Mouse (Mus musculus) gastrocnemius, postnatal 14 days (tissue): ENCODE measurements around the gene Git2. TPM values are rescaled to one million over a fixed set of nuclear protein-coding genes. Genes with fewer than 3 reads are reported as not detected.

ENCODE experiments used
- DNase-seq: peaks from one replicate; pipeline ENCODE4 v3.0.0; 2021; ENCODE audit warnings: mixed read lengths
- intact Hi-C: fragments of 180-260 bp; cut with DNase I; formaldehyde crosslinking; loops from one replicate; pipeline ENCODE4 v1.15.1; 2025; ENCODE audit warnings: low total_unique reads
- total RNA-seq, 2 experiments: library from RNA; stranded (reverse); gene quantifications; 2 replicates each; pipeline ENCODE4 v1.2.3; 2021

The Git2 gene
- total RNA-seq, 2 experiments from 2014 or later, result 19.8 to 25.8 TPM

DNA sequence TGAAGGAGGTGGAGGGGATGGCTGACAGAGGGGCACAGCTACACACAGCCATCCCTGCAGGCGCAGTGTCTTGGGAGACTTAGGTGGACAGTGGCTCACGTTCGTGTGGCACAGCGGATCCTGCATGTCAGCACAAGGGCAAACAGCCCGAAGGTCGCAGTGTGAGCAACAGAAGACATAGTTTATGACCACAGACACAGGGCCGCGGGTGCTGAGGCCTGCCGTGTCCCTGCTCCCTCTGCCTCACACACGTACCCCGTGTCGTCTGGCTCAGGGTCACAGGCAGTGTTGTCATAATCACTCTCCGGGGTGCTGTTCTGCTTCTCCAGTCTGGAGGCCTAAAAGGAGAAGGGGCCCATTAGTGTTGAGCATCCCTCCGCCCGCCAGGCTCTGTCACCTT is 41.7 kb downstream of the Git2 start:
- intact Hi-C loops, result no loop called here
- DNase-seq, result no peak

DNA sequence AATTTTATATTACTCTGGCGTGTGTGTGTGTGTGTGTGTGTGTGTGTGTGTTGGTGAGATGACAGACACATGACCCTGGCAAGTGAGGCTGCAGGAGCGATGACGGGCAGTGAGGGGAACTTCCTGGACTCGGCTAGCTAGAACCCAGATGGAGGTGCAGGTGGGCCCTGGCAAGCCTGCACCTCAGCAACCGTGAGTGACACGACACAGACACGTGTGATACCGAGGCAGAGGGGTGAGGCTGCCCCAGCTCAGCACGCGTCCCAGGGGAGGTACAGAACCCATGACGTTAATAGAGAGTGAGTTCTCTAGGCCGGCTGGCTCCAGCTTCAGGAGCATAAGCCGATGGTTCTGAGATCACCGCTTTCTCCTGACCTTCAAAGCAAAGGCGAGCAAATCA is 43.3 kb downstream of the Git2 start:
- intact Hi-C loops, result no loop called here

GRCm38 (mm10) chr5:114731498-114731897 is 43.8 kb downstream of the Git2 start:
- intact Hi-C loops, result no loop called here
- DNase-seq, result no peak

More for the DNA sequence above, 43.3 kb downstream of the Git2 start:
- no peak for DNase-seq

GRCm38 (mm10) chr5:114730129-114730528 is 45.2 kb downstream of the Git2 start:
- no peak for DNase-seq
- intact Hi-C loops, result no loop called here

GRCm38 (mm10) chr5:114728160-114728559 is 47.2 kb downstream of the Git2 start:
- intact Hi-C loops, result no loop called here
- peak; percentile 61 for DNase-seq

DNA sequence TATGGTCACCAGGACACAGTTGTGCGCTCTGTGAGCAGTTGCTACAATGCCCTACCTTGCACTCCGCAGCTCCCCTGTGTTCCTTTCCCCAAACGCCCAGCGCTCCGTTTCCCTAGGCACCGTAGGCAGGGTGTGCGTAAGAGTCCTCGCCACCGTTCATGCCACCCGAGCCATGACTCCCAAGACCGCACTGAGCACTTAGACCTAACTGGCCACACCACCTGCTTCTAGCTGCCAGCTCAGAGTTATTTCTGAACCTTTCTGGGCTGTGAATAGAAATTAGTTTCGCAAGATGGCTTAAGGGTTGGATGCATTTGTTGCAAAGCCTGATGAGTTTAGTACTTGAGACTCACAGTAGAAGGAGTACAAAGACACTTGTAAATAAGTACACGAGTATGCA is 52.5 kb downstream of the Git2 start:
- no peak for DNase-seq
- intact Hi-C loops, result no loop called here

- DNase-seq, result no peak
- intact Hi-C loops, result no loop called here
Measured at GRCm38 (mm10) chr5:114721969-114722368, 53.3 kb downstream of the Git2 start.

DNA sequence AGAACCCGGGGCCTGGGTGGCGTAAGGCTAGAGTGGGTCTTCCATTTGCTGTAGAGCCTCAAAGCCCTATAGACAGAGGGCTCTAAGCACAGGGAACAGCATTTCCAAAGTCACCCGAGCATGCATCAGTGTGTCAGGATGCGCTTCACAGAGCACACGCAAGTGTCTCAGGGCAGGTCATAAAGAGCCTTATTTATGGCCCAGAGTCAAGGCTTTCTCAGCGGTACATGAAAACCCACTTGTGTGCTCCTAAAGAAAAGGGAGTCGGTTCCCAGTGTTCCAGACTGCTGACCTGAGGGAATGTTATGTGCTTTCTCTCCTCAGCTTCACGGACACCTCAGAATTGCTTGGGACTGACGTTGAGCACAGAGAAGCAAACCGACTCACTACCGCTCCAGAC is 54.5 kb downstream of the Git2 start:
- DNase-seq, result no peak

DNA sequence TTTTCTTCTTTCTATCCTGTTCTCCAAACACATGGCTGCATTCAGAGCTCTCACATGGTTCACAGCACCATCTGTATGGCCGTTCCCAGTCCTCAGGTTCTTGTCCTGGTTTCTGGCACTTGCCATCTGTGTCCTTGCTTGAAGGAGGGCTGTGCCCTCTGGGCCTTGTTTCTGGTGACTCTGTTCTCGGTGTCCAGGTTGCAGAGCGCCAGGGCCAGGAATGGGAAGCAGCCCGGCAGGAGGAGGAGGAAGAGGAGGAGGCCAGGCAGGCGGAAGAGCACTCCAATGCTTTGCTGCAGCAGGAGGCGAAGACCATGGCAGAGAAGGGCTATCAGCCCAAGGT is 55.4 kb downstream of the Git2 start:
- DNase-seq, result no peak
- intact Hi-C loops, result no loop called here

More for the DNA sequence above, 54.5 kb downstream of the Git2 start:
- intact Hi-C loops, result no loop called here

DNA sequence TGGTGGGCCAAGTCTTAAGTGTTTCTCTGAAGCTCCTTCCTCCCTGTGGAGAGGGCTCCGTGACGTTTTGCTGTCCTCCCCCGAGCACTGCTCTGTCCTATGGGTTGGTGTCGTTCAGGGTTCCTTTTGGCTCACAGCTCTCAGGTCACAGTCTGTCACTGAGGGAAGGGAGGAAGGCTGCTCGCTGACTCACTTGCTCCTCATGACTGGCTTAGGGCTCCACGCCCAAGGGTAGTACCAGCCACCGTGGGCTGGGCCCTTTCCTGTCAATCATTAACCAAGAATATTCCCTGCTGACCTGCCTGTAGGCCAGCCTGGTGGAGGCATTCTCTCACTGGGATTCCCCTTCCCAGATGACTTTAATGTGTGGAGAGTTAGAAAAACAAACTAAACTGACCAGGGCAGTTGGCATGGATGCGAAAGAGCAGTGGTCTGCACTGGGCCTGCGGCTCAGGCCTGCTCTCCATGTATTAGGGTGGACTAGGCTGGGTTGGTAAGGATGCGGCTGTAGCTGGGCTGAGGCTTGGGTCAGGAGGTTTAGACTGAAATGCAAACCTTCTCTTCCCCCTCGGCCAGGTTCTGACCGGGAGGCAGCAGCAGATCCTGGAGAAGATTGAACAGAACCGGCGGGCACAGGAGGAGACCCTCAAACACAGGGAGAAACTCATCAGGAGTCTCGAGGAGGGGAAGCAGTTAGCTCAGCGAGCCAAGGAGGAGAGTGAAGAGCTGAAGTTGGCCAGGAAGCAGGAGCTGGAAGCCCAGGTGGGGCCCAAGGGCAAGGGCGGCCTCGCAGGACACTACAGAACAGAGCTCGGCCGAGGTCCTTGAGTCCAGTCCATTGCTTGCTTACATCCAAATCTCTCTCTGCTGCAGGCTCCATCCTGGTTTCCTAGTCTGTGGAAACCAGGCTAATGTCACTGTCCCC is 56.1 kb downstream of the Git2 start:
- no peak for DNase-seq
- intact Hi-C loops, result no loop called here

DNA sequence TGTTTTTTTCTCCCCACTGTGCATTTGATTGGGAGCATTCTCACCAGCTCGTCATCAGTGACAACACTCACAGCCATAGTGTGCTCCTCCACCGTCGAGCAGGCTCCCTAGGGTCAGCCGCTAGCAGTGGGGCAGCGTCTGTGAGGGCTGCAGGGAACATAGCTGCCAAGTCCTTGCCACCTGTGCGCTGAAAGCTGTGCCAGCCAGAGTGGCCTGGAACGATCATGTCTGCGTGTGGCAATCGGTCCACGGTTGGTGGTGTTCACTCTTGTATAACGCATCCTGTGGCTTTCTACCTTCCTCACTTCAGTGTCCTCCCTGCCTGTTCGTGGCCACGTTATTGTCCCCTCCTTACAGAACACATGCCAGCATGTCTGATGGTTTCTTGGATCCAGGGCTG is 56.8 kb downstream of the Git2 start:
- no peak for DNase-seq
- intact Hi-C loops, result no loop called here

DNA sequence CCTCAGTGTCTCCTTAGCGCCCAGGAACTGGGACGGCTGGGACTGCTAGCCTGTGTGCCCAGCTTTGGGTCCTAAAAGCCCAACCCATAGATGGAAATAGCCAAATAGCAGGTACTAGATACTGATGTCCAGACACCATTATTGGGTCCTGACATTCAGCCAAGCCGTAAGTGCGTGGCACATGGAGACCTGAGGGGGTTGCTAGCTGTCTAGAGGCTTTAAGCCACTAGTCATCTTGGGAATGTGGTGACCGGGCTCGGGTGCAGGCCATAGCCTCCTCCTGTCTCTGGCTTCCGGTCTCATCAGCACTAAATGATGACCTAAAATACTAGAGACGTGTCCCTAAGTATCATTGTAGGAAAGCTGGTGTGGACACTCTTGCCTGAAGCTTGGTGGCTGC is 57.4 kb downstream of the Git2 start:
- intact Hi-C loops, result no loop called here
- DNase-seq, result no peak

DNA sequence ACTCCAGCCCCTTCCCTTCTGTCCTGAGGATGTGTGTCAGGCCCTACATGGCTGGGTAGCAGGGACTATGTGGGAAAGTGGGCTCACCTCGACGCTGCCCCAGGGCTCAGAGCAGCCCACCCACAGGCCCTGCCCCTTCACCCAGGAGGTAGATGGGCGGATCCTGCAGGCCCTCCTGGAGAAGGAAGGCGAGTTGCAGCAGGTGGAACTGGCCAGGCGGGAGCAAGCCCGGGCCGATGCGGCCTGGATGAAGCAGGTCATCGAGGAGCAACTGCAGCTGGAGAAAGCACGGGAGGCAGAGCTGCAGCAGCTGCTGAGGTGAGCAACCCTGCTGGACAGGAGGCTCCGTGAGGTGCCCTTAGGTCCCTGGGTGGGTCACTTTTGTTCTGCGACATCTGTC is 58.0 kb downstream of the Git2 start:
- intact Hi-C loops, result no loop called here

DNA sequence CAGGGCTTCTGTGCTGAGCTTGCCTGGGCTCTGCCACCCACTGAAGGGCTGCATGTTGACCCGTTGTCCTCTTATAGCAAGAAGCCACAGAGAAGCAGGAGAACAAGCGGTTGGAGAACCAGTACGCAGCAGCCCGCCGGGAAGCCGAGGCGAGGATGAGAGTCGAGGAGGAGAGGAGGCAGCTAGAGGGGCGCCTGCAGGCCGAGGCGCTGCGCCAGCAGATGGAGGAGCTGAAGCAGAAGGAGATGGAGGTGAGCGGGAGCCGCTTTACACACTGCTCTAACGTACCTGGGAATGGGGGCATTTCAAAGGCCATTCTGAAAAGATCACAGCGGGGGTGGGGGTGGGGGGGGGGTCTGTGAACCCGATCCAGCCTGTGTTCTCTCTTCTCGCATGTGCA is 60.8 kb downstream of the Git2 start:
- intact Hi-C loops, result no loop called here
- no peak for DNase-seq

More for the DNA sequence above, 58.0 kb downstream of the Git2 start:
- DNase-seq, result no peak

DNA sequence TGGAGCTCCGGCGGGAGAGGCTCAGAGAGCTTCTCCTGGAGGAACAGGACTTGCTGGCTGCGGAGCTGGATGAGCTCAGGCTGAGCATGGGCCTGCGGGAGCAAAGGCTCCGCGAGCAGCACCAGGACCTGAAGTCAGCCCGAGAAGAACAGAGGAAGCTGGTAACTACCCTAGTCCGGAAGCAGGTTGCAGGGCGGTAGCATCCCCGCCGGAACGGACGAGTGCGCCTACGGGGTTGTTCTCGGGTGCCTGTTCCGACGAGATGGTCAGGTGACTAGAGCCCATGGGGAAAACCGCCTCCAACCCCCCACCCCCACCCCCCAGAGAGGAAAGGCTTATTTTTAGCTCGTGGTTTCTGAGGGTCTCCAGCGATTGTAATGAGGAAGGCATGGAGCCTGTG is 66.0 kb downstream of the Git2 start:
- intact Hi-C loops, result no loop called here
- no peak for DNase-seq

- intact Hi-C loops, result no loop called here
Measured at GRCm38 (mm10) chr5:114708491-114708890, 66.8 kb downstream of the Git2 start.

GRCm38 (mm10) chr5:114707265-114708068 is 67.8 kb downstream of the Git2 start, which contains the start of gene Tchp:
Tchp (plus strand) TSS chr5:114707760.
- intact Hi-C loops, result no loop called here
- peak; percentile 93 for DNase-seq

More at GRCm38 (mm10) chr5:114708491-114708890, 66.8 kb downstream of the Git2 start:
- no peak for DNase-seq

DNA sequence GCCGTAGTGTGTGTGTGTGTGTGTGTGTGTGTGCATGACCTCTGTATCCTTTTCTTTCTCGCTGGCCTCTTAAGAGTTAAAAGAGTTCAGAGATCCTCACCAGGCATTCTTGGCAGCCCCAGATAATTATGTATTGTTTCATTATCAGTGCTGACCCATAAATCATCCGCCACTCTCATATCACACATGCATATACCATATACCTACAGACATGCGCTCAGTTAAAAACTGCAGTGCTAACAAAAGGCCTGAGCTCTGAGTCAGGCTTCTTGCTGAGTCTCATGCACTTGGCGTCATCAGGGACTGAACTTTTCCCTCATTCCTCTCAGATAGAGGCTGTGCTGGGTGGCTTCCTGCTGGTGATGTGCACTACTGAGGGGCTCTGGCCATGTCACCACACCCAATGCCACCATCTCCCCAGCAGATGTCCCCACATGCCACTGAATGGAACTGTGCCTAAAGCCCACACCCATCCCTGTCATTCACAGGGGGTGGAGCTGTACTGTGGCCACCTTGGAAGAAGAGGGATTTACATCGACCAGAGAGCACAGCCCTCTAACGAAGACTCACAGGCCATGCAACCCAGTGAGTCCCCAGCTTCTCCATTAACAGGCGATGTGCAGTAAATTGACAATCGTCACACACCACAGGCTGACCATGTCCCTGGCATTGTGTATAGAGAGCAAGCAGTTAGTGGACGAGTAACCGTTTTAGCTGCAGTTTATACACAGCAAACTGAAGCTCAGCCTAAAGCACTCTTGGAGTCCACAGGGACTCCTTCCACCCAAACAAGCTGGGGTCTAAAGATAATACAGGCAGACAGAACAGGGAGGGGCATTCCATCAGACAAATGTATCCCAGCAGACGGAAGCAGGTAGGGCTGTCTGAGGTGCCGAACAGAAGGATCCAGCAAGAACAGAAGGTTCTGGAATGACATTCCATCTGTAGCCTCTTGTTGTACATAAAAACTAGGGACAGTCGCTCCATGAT is 72.6 kb downstream of the Git2 start:
- intact Hi-C loops, result no loop called here
- DNase-seq, result no peak

DNA sequence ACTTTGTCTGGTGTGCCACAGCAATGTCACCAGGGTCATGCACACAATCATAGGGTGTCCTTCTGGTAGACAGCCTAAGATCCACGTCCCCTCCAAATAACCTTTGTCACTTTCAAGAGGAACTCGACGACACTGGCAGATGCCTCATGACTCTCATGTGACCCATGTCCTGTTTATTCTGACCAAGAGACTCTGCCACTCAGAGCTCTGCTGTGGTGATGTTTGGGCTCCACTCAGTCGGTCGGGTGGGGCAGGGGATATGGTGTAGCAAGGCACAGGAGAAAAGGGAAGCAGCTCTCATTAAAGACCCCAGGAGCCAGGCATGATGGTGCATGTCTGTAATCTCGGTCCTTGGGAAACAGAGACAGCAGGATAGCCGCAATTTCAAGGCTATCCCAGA is 76.3 kb downstream of the Git2 start:
- no peak for DNase-seq

More for the DNA sequence above, 76.3 kb downstream of the Git2 start:
- intact Hi-C loops, result no loop called here
